Mouse (Mus musculus): ENCODE measurements around the gene Smim24.

DNA sequence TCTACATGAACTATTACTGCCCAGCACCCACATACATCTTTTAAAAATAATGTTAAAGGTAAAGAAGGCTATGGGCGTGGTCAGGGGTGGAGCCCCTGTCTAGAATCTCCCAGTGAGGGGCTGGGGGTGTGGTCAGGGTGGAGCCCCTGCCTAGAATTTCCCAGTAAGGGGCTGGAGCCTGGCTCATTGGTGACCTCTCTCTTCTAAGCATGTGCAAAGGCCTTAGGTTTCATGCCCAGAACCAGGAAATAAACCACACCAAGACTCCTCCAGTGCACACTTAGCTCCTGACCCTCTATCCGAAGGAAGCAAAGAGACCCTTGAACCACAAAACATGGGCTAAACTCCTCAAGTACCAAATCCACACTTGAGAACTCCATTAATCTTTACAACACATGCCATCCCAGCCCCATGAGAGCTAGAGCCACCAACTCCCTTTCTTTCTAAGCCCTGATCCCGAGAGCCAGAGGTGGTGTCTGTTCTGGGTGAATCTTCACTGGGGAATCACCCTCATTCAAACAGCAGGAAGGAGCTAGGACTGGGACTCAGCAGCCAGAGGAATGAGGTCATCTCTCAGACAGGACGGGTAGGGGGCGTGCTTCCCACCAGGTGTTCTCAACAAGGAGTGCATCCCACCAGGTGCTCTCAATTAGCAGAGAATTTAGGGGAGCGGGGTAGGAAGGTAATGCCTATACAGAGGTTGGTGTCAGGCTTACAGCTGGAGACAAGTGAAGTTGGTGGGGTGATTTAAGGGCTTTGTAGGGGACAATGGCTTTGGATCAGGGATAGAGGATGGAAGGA lies 16.1 kb upstream of the Smim24 start:
- TF ChIP-seq CTCF (IDR thresholded peaks at IDR 0.05; ENCODE audit: control insufficient read depth, insufficient read depth, insufficient replicate concordance, low read depth, low read length), result no peak
- TF ChIP-seq POLR2A (IDR thresholded peaks at IDR 0.05; ENCODE audit: control insufficient read depth, low read depth, low read length), result no peak
